Mouse (Mus musculus): ENCODE results near the gene Rcn3.
A peak's percentile ranks its signal among the peaks of the same experiment; 100 is the strongest.

The Rcn3 gene

GRCm38 (mm10) chr7:45095367-45095766 is 3.3 kb upstream of the Rcn3 start:
- no peak for DNase-seq (ENCODE audit: low read depth, low spot score)
- H3K27me3 ChIP-seq (ENCODE audit: control insufficient read depth, insufficient read depth, low read length, poor library complexity, severe bottlenecking), result no peaks in the 10 kb centered on the region
- no peaks in the 10 kb centered on the region for H3K36me3 ChIP-seq (ENCODE audit: control insufficient read depth, insufficient read depth, low read length, poor library complexity, severe bottlenecking)

DNA sequence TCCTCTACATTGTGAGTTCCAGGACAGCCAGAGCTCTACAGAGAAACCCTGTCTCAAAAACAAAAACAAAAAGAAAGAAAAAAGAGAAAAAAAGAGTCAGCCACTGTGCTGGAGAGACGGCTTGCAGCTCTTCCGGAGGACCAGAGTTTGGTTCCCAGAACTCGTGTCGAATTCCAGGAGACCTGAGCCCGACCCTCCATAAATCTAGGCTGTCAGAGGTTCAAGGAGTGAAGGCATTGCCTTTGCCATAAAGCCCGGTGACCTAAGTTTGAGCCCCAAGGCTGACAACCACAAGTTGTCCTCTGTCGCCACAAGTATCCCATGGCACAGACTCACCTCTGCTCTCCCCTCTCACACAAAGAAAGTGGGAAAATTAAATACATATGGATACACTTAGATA is 2.1 kb upstream of the Rcn3 start:
- H3K27me3 ChIP-seq (ENCODE audit: control insufficient read depth, insufficient read depth, low read length, poor library complexity, severe bottlenecking), result no peaks in the 10 kb centered on the region
- H3K36me3 ChIP-seq (ENCODE audit: control insufficient read depth, insufficient read depth, low read length, poor library complexity, severe bottlenecking), result no peaks in the 10 kb centered on the region
- no peak for DNase-seq (ENCODE audit: low read depth, low spot score)

GRCm38 (mm10) chr7:45093516-45093905 is 1.5 kb upstream of the Rcn3 start:
- no peak for DNase-seq (ENCODE audit: low read depth, low spot score)
- H3K27me3 ChIP-seq (ENCODE audit: control insufficient read depth, insufficient read depth, low read length, poor library complexity, severe bottlenecking), result no peaks in the 10 kb centered on the region
- H3K36me3 ChIP-seq (ENCODE audit: control insufficient read depth, insufficient read depth, low read length, poor library complexity, severe bottlenecking), result no peaks in the 10 kb centered on the region

DNA sequence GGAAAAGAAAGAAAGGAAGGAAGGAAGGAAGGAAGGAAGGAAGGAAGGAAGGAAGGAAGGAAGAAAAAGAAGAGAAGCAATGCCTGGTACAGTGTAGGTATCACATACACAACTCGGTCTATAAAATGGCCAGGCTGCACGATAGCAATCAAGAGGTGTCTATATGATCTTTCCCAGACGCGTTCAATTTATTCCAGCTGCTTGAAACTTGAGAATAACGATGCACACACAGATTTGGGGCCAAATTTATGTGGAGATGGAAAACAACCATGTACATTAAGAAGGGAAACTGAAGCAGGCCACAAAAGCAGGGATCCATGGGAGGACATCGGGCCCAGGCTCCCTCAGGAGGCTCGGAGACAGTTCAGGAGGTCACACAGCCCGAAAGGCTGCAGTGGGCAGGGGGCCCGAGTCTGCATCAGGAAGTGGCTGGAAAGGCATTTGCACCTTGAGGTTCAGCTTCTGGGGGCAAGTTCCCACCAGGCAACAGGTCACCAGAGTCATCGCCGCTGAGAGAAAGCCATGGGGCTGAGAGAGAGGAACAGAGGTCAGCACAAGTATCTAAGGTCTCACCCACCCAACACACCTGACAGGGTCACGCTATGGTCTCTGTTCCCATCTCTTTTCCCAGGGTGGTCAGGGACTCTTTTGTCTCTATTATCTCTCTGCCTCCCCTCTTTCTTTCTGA is 951 bp upstream of the Rcn3 start:
- H3K27me3 ChIP-seq (ENCODE audit: control insufficient read depth, insufficient read depth, low read length, poor library complexity, severe bottlenecking), result no peaks in the 10 kb centered on the region
- DNase-seq (ENCODE audit: low read depth, low spot score), result no peak
- no peaks in the 10 kb centered on the region for H3K36me3 ChIP-seq (ENCODE audit: control insufficient read depth, insufficient read depth, low read length, poor library complexity, severe bottlenecking)

- peak; percentile 64 for DNase-seq (ENCODE audit: low read depth, low spot score)
- Histone ChIP-seq H3K36me3 (ENCODE audit: control insufficient read depth, insufficient read depth, low read length, poor library complexity, severe bottlenecking) (no peaks in the 10 kb centered on the region), H3K27me3 (ENCODE audit: control insufficient read depth, insufficient read depth, low read length, poor library complexity, severe bottlenecking) (no peaks in the 10 kb centered on the region)
Observed at GRCm38 (mm10) chr7:45091001-45091990, 725 bp downstream of the Rcn3 start.

DNA sequence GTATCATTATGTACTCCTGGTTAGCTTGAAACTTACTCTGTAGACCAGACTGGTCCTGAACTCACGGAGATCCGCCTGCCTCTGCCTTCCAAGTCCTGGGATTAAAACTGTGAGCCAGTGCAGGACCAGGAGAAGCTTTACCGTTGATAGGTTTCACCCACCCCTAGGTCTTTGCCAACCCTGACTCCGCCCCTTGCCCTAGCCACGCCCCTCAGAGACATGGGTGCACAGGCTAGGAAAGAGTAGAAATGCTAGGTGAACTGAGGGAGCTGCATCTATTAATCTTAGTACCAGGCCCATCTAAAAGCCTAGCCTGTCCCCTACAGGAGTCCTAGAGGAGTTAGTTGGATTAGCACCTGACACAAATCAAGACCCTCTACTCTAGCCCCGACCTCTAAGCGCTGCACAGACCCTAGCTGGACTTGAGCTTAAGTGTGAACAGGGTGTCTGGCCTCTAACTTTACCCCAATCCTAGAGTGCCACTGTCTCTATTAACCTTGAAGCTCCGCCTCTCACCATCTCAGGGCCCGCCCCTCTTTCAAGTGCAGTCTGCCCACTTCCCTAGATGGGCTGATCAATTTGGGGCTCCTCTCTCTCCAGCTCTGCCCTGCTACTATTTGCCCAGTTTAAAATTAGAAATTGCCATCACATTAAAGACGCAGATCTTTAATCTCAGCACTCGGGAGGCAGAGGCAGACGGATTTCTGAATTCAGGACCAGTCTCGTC is 1.6 kb downstream of the Rcn3 start:
- no peaks in the 10 kb centered on the region for H3K36me3 ChIP-seq (ENCODE audit: control insufficient read depth, insufficient read depth, low read length, poor library complexity, severe bottlenecking)
- no peaks in the 10 kb centered on the region for H3K27me3 ChIP-seq (ENCODE audit: control insufficient read depth, insufficient read depth, low read length, poor library complexity, severe bottlenecking)
- peak; percentile 50 for DNase-seq (ENCODE audit: low read depth, low spot score)

GRCm38 (mm10) chr7:45088597-45088996 is 3.4 kb downstream of the Rcn3 start:
- Histone ChIP-seq H3K27me3 (ENCODE audit: control insufficient read depth, insufficient read depth, low read length, poor library complexity, severe bottlenecking) (no peaks in the 10 kb centered on the region), H3K36me3 (ENCODE audit: control insufficient read depth, insufficient read depth, low read length, poor library complexity, severe bottlenecking) (no peaks in the 10 kb centered on the region)
- DNase-seq (ENCODE audit: low read depth, low spot score), result no peak

DNA sequence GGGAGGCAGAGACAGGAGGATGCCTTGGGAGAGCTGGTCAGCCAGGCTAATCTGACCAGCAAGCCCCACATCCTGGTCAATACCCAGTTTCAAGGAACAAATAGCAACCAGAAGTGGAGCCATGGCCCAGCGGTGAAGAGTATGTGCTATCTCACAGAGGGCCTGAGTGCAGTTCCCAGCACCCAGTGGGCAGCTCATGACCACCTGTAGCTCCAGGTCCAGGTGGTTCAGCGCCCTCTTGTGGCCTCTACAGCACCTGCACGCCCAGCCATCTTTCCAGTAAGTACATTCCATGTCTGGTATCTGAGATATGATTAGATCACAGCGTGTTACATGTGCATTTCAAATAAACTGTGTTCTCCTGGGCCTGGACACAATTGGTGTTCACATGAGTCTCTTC is 5.9 kb downstream of the Rcn3 start:
- H3K27me3 ChIP-seq (ENCODE audit: control insufficient read depth, insufficient read depth, low read length, poor library complexity, severe bottlenecking), result no peaks in the 10 kb centered on the region
- H3K36me3 ChIP-seq (ENCODE audit: control insufficient read depth, insufficient read depth, low read length, poor library complexity, severe bottlenecking), result no peaks in the 10 kb centered on the region
- no peak for DNase-seq (ENCODE audit: low read depth, low spot score)

- Histone ChIP-seq H3K27me3 (ENCODE audit: control insufficient read depth, insufficient read depth, low read length, poor library complexity, severe bottlenecking) (no peaks in the 10 kb centered on the region), H3K36me3 (ENCODE audit: control insufficient read depth, insufficient read depth, low read length, poor library complexity, severe bottlenecking) (no peaks in the 10 kb centered on the region)
- no peak for DNase-seq (ENCODE audit: low read depth, low spot score)
Observed at GRCm38 (mm10) chr7:45083300-45083890, 8.6 kb downstream of the Rcn3 start.

DNA sequence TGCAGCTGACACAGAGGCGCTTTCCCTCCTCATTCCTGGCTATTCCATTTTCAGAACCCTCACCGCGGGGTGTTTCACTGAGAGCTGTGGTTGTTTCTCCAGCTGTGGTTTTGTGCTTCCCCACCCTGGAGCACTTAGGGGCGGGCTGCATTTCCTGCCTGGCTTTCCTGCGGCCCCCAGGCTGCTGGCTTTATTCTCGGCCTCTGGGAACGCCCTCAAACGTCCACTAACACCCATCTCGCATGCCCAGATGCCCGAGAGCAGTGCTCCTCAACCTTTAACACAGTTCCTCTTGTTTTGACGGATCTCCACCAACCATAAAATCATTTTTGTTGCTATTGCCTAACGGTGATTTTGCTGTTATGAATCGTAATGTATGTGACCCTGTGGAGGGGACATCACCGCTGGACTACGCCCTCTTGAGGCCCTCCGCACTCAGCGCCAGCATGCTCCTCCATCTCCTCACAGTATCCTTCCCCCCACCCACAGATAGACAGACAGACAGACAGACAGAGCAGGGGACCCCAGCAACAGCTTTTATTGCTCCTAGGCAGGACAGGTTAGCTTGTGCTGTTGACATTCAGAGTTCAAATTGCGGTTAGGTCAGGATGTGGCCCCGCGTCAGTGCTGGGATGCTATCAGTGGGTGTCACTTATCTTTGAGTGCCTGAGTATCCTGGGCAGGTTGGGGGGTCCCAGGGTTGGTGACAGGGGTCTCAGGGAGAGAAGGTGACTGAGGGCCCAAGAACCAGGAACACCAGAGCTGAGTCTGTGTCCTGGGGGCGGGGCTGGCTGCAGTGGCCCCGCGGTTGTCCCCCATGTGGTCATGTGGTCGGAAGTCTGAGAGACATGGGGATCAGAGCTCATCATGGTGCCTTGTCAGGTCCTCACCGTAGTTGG is 9.4 kb downstream of the Rcn3 start:
- peak; percentile 63 for DNase-seq (ENCODE audit: low read depth, low spot score)
- H3K27me3 ChIP-seq (ENCODE audit: control insufficient read depth, insufficient read depth, low read length, poor library complexity, severe bottlenecking), result no peaks in the 10 kb centered on the region
- no peaks in the 10 kb centered on the region for H3K36me3 ChIP-seq (ENCODE audit: control insufficient read depth, insufficient read depth, low read length, poor library complexity, severe bottlenecking)

GRCm38 (mm10) chr7:45081016-45081415 is 11.0 kb downstream of the Rcn3 start:
- Histone ChIP-seq H3K36me3 (ENCODE audit: control insufficient read depth, insufficient read depth, low read length, poor library complexity, severe bottlenecking) (peaks cover 9% of the 10 kb centered on the region), H3K27me3 (ENCODE audit: control insufficient read depth, insufficient read depth, low read length, poor library complexity, severe bottlenecking) (no peaks in the 10 kb centered on the region)
- DNase-seq (ENCODE audit: low read depth, low spot score), result no peak

- peak; percentile 93 for DNase-seq (ENCODE audit: low read depth, low spot score)
- Histone ChIP-seq H3K27me3 (ENCODE audit: control insufficient read depth, insufficient read depth, low read length, poor library complexity, severe bottlenecking) (no peaks in the 10 kb centered on the region), H3K36me3 (ENCODE audit: control insufficient read depth, insufficient read depth, low read length, poor library complexity, severe bottlenecking) (peaks cover 9% of the 10 kb centered on the region)
Observed at GRCm38 (mm10) chr7:45079856-45080255, 12.2 kb downstream of the Rcn3 start.

- Histone ChIP-seq H3K27me3 (ENCODE audit: control insufficient read depth, insufficient read depth, low read length, poor library complexity, severe bottlenecking) (no peaks in the 10 kb centered on the region), H3K36me3 (ENCODE audit: control insufficient read depth, insufficient read depth, low read length, poor library complexity, severe bottlenecking) (peaks cover 9% of the 10 kb centered on the region)
- peak; percentile 87 for DNase-seq (ENCODE audit: low read depth, low spot score)
Observed at GRCm38 (mm10) chr7:45078513-45078912, 13.5 kb downstream of the Rcn3 start.

GRCm38 (mm10) chr7:45077829-45078228 is 14.2 kb downstream of the Rcn3 start:
- no peak for DNase-seq (ENCODE audit: low read depth, low spot score)
- Histone ChIP-seq H3K27me3 (ENCODE audit: control insufficient read depth, insufficient read depth, low read length, poor library complexity, severe bottlenecking) (no peaks in the 10 kb centered on the region), H3K36me3 (ENCODE audit: control insufficient read depth, insufficient read depth, low read length, poor library complexity, severe bottlenecking) (peaks cover 9% of the 10 kb centered on the region)
